Mouse (Mus musculus) left cerebral cortex, adult 11 months (tissue): Measurements from ENCODE around the gene Vmn1r91.
"Not testable (repeated sequence)": the region's sequence is repeated elsewhere in the genome, so short reads cannot be mapped to it uniquely, and the experiment has no call there.

ENCODE experiments used
- DNase-seq: peaks from one replicate; pipeline ENCODE4 v3.0.0; 2022; ENCODE audit warnings: low spot score

Vmn1r91 gene

GRCm38 (mm10) chr7:20099380-20099779 lies at the start of gene Vmn1r91:
TSS of gene Vmn1r91 (plus strand) at chr7:20099680.
- DNase-seq: not testable (repeated sequence)

GRCm38 (mm10) chr7:20064100-20064499 lies 35.4 kb upstream of the Vmn1r91 start:
- not testable (repeated sequence) for DNase-seq

- not testable (repeated sequence) for DNase-seq
Measured at GRCm38 (mm10) chr7:20078118-20078517, 21.4 kb upstream of the Vmn1r91 start.

GRCm38 (mm10) chr7:20122479-20122878 lies 23.0 kb downstream of the Vmn1r91 start, which contains the start of gene Gm16442:
TSS of gene Gm16442 (minus strand) at chr7:20122579.
- DNase-seq: not testable (repeated sequence)

DNA sequence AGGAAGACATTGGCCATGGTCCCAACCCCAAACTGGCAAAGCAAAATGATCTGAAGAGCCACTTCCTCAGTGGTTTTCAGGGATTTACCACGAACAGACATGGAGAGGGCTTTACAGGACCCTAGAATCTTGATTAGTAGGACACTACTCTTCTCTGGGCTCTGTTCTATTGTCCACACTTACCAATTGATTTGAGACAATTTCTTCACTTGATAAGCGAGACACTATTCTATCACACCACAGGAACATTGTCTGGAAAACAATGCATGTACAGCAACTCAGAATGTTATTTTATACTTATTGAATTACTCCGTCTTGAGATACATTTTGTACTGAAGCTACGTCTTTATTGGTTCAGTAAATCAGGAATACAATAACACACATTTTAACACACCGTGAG lies 39.5 kb downstream of the Vmn1r91 start, which contains the start of gene Vmn1r93:
Gene Vmn1r93, minus strand, starts transcription at position 101 of the 400 bp plus-strand sequence.
- DNase-seq: not testable (repeated sequence)
